Mouse (Mus musculus): Measurements from ENCODE around the gene Gtf2h3. TPM values are rescaled to one million over a fixed set of nuclear protein-coding genes. Genes with fewer than 3 reads are reported as not detected.
"Not testable (repeated sequence)": the region's sequence is repeated elsewhere in the genome, so short reads cannot be mapped to it uniquely, and the experiment has no call there.

Gene Gtf2h3
- polyA plus RNA-seq, 1 experiment from 2014 or later, result 30.8 TPM

- H3K4me2 ChIP-seq, result no peak overlapping the region
- DNase-seq, result no peak
- ATAC-seq (ENCODE audit: low read depth), result no peak
- no peak overlapping the region for H3K4me3 ChIP-seq (replicated peaks)
- no peaks in the 10 kb centered on the region for H3K27me3 ChIP-seq
- H3K36me3 ChIP-seq, result no peaks in the 10 kb centered on the region
- no peak overlapping the region for H3K27ac ChIP-seq
- no peak overlapping the region for H3K9ac ChIP-seq
- H3K9me3 ChIP-seq (replicated peaks), result no peaks in the 10 kb centered on the region
- peaks cover 2% of the 10 kb centered on the region for H3K4me1 ChIP-seq (replicated peaks)
- WGBS (ENCODE audit: insufficient replicate concordance), result 59% methylated on average over 15 of the region's 15 CpGs
These were observed 44.0 kb downstream of the Gtf2h3 start for GRCm38 (mm10) chr5:124622890-124623289.

- H3K36me3 ChIP-seq, result no peaks in the 10 kb centered on the region
- 84% methylated on average over 9 of the region's 9 CpGs for WGBS (ENCODE audit: insufficient replicate concordance)
- no peaks in the 10 kb centered on the region for H3K27me3 ChIP-seq
- no peak for ATAC-seq (ENCODE audit: low read depth)
- H3K9ac ChIP-seq, result no peak overlapping the region
- no peak overlapping the region for H3K27ac ChIP-seq
- no peak overlapping the region for H3K4me2 ChIP-seq
- H3K4me1 ChIP-seq (replicated peaks), result peaks cover 8% of the 10 kb centered on the region
- no peak overlapping the region for H3K4me3 ChIP-seq (replicated peaks)
- DNase-seq, result no peak
- no peaks in the 10 kb centered on the region for H3K9me3 ChIP-seq (replicated peaks)
These were observed 45.4 kb downstream of the Gtf2h3 start for GRCm38 (mm10) chr5:124624291-124624690.

DNA sequence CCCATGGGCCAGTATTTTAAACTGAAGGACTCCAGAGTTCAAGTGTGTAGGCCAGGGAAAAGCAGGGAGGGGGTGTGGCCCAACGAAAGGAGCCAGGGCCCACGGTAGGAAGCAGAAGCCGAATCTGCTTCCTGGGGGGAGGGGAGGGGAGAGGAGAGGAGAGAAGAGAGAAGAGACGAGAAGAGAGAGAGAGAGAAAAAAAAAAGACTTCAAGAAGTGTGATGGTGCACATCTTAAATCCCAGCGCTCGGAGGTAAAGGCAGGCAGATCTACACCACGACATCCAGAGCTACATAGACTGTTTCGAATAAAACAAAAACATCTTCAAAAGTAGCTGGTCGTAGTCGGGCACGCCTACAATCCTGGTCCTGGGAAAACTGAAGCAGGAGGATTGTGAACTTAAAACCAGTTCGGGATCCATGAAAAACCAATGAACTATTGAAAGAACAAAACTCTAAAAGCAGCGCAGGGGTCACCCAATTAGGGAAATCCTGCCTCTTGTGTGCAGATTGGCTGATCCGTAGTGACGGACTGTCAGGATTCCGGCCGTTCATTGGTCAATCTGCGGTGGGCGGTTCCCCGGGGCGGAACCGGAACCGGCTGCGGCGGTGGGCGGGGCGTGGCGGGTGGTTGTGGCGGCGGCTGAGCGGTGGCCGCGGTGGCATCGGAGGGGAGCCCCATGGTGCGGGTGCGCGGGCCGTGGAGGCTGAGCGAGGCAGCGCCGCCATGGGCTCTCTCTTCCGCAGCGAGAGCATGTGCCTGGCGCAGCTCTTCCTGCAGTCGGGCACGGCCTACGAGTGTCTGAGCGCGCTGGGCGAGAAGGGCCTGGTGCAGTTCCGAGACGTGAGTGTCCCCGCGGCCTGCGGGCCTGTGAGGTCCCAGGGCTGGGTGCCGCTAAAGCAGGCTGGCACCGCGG is 49.8 kb downstream of the Gtf2h3 start, which contains the start of gene Atp6v0a2:
Atp6v0a2 (plus strand) TSS at position 129 of the 916 bp plus-strand sequence.
- DNase-seq (peak; percentile 91), ATAC-seq (ENCODE audit: low read depth) (peak; percentile 92)
- H3K9ac ChIP-seq, result peak within 1 kb of the TSS; percentile 86
- peak within 1 kb of the TSS; percentile 85 for H3K4me3 ChIP-seq (replicated peaks)
- no peaks in the 10 kb centered on the region for H3K27me3 ChIP-seq
- H3K27ac ChIP-seq, result peak within 1 kb of the TSS; percentile 70
- peaks cover under 1% of the 10 kb centered on the region; the same call in 1 of the 2 replicates for H3K36me3 ChIP-seq
- H3K4me1 ChIP-seq (replicated peaks), result peaks cover 30% of the 10 kb centered on the region
- H3K4me2 ChIP-seq, result peak within 1 kb of the TSS; percentile 92
- no peaks in the 10 kb centered on the region for H3K9me3 ChIP-seq (replicated peaks)
- WGBS (ENCODE audit: insufficient replicate concordance), result under 1% methylated on average over 58 of the region's 58 CpGs

- DNase-seq (no peak), ATAC-seq (ENCODE audit: low read depth) (no peak)
- H3K9me3 ChIP-seq (replicated peaks), result no peaks in the 10 kb centered on the region
- H3K27ac ChIP-seq, result peak overlapping the region; percentile 49
- H3K4me1 ChIP-seq (replicated peaks), result peaks cover 30% of the 10 kb centered on the region
- peak overlapping the region; percentile 85 for H3K4me3 ChIP-seq (replicated peaks)
- H3K27me3 ChIP-seq, result no peaks in the 10 kb centered on the region
- H3K9ac ChIP-seq, result peak overlapping the region; percentile 86
- WGBS (ENCODE audit: insufficient replicate concordance), result 13% methylated on average over 11 of the region's 11 CpGs
- H3K36me3 ChIP-seq, result peaks cover 10% of the 10 kb centered on the region
- H3K4me2 ChIP-seq, result peak overlapping the region; percentile 92
These were observed 50.7 kb downstream of the Gtf2h3 start for GRCm38 (mm10) chr5:124629641-124630040.

- Histone ChIP-seq H3K36me3 (peaks cover 29% of the 10 kb centered on the region), H3K27ac (no peak overlapping the region), H3K27me3 (no peaks in the 10 kb centered on the region), H3K4me3 (replicated peaks) (no peak overlapping the region), H3K4me2 (no peak overlapping the region), H3K9me3 (replicated peaks) (no peaks in the 10 kb centered on the region), H3K4me1 (replicated peaks) (peaks cover 30% of the 10 kb centered on the region), H3K9ac (no peak overlapping the region)
- ATAC-seq (ENCODE audit: low read depth), result no peak
- 82% methylated on average over 11 of the region's 11 CpGs for WGBS (ENCODE audit: insufficient replicate concordance)
- DNase-seq, result no peak
These were observed 52.7 kb downstream of the Gtf2h3 start for GRCm38 (mm10) chr5:124631685-124632084.

- peaks cover 36% of the 10 kb centered on the region for H3K36me3 ChIP-seq
- H3K4me1 ChIP-seq (replicated peaks), result peaks cover 30% of the 10 kb centered on the region
These were observed 53.5 kb downstream of the Gtf2h3 start for GRCm38 (mm10) chr5:124632461-124632860.

DNA sequence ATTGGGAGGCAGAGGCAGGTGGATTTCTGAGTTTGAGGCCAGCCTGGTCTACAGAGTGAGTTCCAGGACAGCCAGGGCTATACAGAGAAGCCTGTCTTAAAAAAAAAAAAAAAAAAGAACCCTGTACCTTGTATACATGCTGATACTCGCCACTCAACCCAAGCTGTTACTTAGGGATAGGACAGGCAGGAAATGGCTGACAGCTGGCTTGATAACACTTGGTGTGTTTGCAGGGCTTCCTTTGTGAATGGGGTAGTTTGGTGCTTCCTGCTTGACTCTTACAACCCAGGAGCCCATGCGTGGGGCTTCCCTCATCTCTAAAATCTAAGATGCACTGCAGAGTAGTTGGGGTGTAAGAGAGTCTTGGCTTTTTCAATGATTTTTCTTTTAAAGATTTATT is 54.5 kb downstream of the Gtf2h3 start:
- Histone ChIP-seq H3K9me3 (replicated peaks) (no peaks in the 10 kb centered on the region), H3K4me2 (no peak overlapping the region), H3K4me3 (replicated peaks) (no peak overlapping the region), H3K27ac (peak overlapping the region; percentile 29; the same call in 1 of the 2 replicates), H3K4me1 (replicated peaks) (peaks cover 23% of the 10 kb centered on the region), H3K27me3 (no peaks in the 10 kb centered on the region), H3K36me3 (peaks cover 44% of the 10 kb centered on the region), H3K9ac (no peak overlapping the region)
- WGBS (ENCODE audit: insufficient replicate concordance), result 24% methylated on average over 2 of the region's 2 CpGs
- DNase-seq, result no peak
- no peak for ATAC-seq (ENCODE audit: low read depth)

More at GRCm38 (mm10) chr5:124632461-124632860, 53.5 kb downstream of the Gtf2h3 start:
- Histone ChIP-seq H3K9ac (no peak overlapping the region), H3K4me2 (no peak overlapping the region), H3K27ac (no peak overlapping the region), H3K9me3 (replicated peaks) (no peaks in the 10 kb centered on the region), H3K27me3 (no peaks in the 10 kb centered on the region), H3K4me3 (replicated peaks) (no peak overlapping the region)
- no peak for ATAC-seq (ENCODE audit: low read depth)
- no peak for DNase-seq
- 50% methylated on average over 5 of the region's 5 CpGs for WGBS (ENCODE audit: insufficient replicate concordance)

- not testable (repeated sequence) for H3K4me3 ChIP-seq (replicated peaks); DNase-seq; H3K9ac ChIP-seq; ATAC-seq (ENCODE audit: low read depth); H3K27me3 ChIP-seq; H3K27ac ChIP-seq; H3K9me3 ChIP-seq (replicated peaks); H3K4me2 ChIP-seq
- peaks cover 14% of the 10 kb centered on the region for H3K4me1 ChIP-seq (replicated peaks)
- 67% methylated on average over 4 of the region's 4 CpGs for WGBS (ENCODE audit: insufficient replicate concordance)
- H3K36me3 ChIP-seq, result peaks cover 60% of the 10 kb centered on the region
These were observed 56.1 kb downstream of the Gtf2h3 start for GRCm38 (mm10) chr5:124635068-124635467.

- Histone ChIP-seq H3K4me2 (no peak overlapping the region), H3K9me3 (replicated peaks) (no peaks in the 10 kb centered on the region), H3K4me3 (replicated peaks) (no peak overlapping the region), H3K36me3 (peaks cover 70% of the 10 kb centered on the region), H3K27ac (no peak overlapping the region), H3K4me1 (replicated peaks) (peaks cover 4% of the 10 kb centered on the region), H3K9ac (no peak overlapping the region), H3K27me3 (no peaks in the 10 kb centered on the region)
- ATAC-seq (ENCODE audit: low read depth) (no peak), DNase-seq (no peak)
- WGBS (ENCODE audit: insufficient replicate concordance), result 76% methylated on average over 3 of the region's 3 CpGs
These were observed 57.2 kb downstream of the Gtf2h3 start for GRCm38 (mm10) chr5:124636139-124636538.

- H3K9me3 ChIP-seq (replicated peaks), result no peaks in the 10 kb centered on the region
- WGBS (ENCODE audit: insufficient replicate concordance), result 89% methylated on average over 4 of the region's 4 CpGs
- H3K4me3 ChIP-seq (replicated peaks), result no peak overlapping the region
- H3K36me3 ChIP-seq, result peaks cover 75% of the 10 kb centered on the region
- no peak overlapping the region for H3K27ac ChIP-seq
- peaks cover 3% of the 10 kb centered on the region for H3K4me1 ChIP-seq (replicated peaks)
- H3K9ac ChIP-seq, result no peak overlapping the region
- no peak overlapping the region for H3K4me2 ChIP-seq
- DNase-seq, result no peak
- no peak for ATAC-seq (ENCODE audit: low read depth)
- no peaks in the 10 kb centered on the region for H3K27me3 ChIP-seq
These were observed 57.8 kb downstream of the Gtf2h3 start for GRCm38 (mm10) chr5:124636694-124637093.

GRCm38 (mm10) chr5:124637300-124637699 is 58.4 kb downstream of the Gtf2h3 start:
- Histone ChIP-seq H3K36me3 (peaks cover 81% of the 10 kb centered on the region), H3K4me2 (no peak overlapping the region), H3K27ac (no peak overlapping the region), H3K27me3 (no peaks in the 10 kb centered on the region), H3K4me3 (replicated peaks) (no peak overlapping the region), H3K9me3 (replicated peaks) (no peaks in the 10 kb centered on the region), H3K4me1 (replicated peaks) (no peaks in the 10 kb centered on the region), H3K9ac (no peak overlapping the region)
- ATAC-seq (ENCODE audit: low read depth) (no peak), DNase-seq (no peak)
- WGBS (ENCODE audit: insufficient replicate concordance), result 89% methylated on average over 11 of the region's 11 CpGs

Data from liver, embryonic 13.5 days (tissue).